Mouse (Mus musculus): ENCODE data around the gene Bcl9l.

Bcl9l gene

DNA sequence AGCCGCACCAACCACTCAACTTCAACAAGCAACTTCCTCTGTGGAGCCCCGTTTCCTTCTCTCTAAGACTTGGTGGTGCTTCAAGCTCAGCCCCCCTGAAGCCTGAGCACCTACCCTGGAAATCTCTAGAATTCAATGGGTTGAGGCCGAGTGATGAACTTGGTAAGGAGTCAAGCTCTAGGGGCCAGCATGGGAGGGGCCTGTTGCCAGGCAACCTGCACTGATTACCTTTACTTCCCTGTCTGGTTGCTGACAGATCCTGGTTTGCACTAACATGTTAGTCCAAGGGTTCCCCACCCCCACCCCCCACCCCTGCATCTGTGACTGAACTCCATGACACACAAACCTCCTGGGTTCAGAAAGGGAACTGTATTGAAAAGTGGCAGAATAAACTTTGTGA lies 62.4 kb downstream of the Bcl9l start:
- no peak for DNase-seq (ENCODE audit: low read depth, low spot score)

DNA sequence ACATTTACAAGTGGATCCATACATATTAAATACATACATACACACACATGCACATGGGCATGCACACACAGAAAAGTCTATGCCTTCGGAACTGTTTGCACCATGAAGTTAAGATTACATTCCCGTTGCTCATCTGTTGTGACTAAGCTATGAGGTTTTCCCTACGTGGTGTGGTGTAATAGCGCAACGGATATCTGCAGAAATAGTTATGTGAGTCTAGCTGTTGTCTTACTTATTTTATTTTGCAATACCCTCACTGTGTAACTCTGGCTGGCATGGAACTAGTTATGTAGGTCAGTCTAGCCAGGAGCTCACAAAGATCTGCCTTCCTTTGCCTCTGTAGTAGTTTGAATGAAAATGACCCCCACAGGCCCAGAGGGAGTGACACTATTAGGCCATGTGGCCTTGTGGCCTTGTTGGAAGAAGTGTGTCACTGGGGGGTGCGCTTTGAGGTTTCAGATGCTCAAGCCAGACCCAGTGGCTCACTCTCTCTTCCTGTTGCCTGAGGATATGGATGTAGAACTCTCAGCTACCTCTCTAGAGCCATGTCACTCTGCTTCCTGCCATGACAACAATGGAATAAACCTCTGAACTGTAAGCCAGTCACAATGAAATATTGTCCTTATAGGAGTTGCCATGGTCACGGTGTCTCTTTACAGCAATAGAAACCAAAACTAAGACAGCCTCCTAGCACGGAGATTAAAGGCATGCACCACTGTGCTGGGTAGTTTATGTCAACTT lies 66.0 kb downstream of the Bcl9l start:
- DNase-seq (ENCODE audit: low read depth, low spot score) = no peak

DNA sequence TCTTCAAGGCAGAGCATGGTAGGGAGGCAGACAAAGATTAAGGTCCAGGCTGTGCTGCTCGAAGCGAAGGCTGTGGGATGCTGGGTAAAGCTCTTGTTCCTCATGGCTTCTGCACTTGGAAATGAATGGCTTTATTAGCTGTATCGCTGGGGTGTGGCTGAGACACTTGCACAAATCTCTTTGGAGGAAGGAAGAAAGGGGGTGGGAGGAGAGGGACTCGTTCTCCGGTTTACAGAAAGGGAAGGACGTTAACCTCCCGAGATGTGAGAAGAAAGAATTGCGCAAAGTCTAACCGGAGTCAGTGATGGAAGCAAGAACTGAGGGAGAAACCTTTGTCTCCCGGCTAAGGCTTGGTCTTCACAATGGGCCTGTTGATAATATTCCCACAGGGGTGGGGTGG lies 68.5 kb downstream of the Bcl9l start:
- no peak for DNase-seq (ENCODE audit: low read depth, low spot score)

DNA sequence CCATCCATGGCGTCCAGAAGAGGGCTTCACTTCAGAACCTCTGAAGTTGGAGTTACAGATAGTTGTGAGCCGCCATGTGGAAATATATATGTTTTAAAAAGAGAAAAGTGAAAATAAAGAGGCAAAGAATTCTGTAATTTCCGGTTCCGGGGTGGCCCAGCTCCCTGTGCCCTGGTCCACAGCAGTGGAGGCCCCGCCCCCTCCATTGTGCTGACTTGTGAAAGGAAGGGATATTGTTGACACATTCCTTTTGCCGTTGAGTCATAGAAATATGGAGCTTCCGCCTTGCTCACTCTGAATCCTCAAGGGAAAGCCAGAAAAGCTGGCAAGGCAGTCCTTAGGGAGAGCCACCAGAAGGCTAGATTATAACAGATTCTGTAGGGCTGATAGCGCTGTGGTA lies 69.5 kb downstream of the Bcl9l start:
- DNase-seq (ENCODE audit: low read depth, low spot score) = no peak

All from WW6 (cell line).